Comparison of ENCODE assay signal across 26 mouse cellular contexts in the genomic region with DNA sequence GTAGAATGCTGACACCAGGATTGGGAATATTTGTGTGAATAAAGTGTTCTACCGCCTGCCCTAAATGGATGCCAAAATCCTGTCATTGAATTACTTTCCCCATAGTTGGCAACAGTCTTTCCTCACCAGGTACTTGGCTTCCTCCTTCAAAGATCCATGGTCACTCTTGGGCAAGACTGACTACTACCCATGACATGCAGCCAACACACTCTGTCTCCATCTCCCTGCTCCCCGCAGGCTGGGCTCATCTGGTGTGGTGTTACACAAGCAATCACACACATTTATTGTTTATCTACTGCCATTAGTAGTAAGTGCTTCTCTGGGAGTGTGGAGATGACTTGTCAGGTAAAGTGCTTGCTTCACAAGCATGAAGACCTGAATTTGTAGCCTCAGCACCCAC. TPM values are rescaled to one million over a fixed set of nuclear protein-coding genes. Genes with fewer than 3 reads are reported as not detected.
A peak's percentile ranks its signal among the peaks of the same experiment; 100 is the strongest.
DNase-seq lines count a peak whose midpoint lies in the region; ATAC-seq and TF ChIP-seq lines count a peak whose summit lies in the region.
"Had no signal": no experiment of that assay in that cellular context is flagged by ENCODE, and none has a peak within 500 bp of the region (broad histone marks: within the 10 kb centered on the region; RNA-seq: fewer than 3 reads in every experiment).

No protein-coding gene starts in this region.

- 0 out of 2 replicates have a peak overlapping the region, but pooled peaks have one; percentile 26 for H3K27ac ChIP-seq in forebrain, embryonic 12.5 days
- no peak overlapping the region for H3K27ac ChIP-seq in forebrain, embryonic 10.5 days
- peak overlapping the region; percentile 48 for H3K27ac ChIP-seq in layer of hippocampus, adult 2 months
- H3K27ac ChIP-seq: liver, embryonic 15.5 days had no signal

- no peaks in the 10 kb centered on the region for H3K9me3 ChIP-seq in forebrain, embryonic 12.5 days
- H3K9me3 ChIP-seq in forebrain, embryonic 10.5 days = no peaks in the 10 kb centered on the region
- H3K9me3 ChIP-seq: hindbrain, embryonic 12.5 days; liver, embryonic 15.5 days had no signal

- H3K36me3 ChIP-seq in forebrain, embryonic 12.5 days (replicated peaks) = no peaks in the 10 kb centered on the region
- no peaks in the 10 kb centered on the region for H3K36me3 ChIP-seq in forebrain, embryonic 10.5 days (replicated peaks)
- H3K36me3 ChIP-seq: hindbrain, embryonic 12.5 days; liver, embryonic 15.5 days had no signal

- no peak for ATAC-seq in forebrain, embryonic 12.5 days (ENCODE audit: low FRiP score)
- ATAC-seq: lung, postnatal 0 days; Patski had no signal

- H3K9ac ChIP-seq in forebrain, embryonic 12.5 days = no peak overlapping the region
- H3K9ac ChIP-seq: hindbrain, embryonic 12.5 days; liver, embryonic 15.5 days had no signal

- no peak overlapping the region for H3K4me2 ChIP-seq in forebrain, embryonic 12.5 days
- H3K4me2 ChIP-seq: hindbrain, embryonic 12.5 days; liver, embryonic 15.5 days had no signal

- WGBS in forebrain, embryonic 12.5 days = 89% methylated on average over 2 of the region's 2 CpGs
- WGBS in forebrain, embryonic 10.5 days = 97% methylated on average over 2 of the region's 2 CpGs

- no peaks in the 10 kb centered on the region for H3K27me3 ChIP-seq in forebrain, embryonic 12.5 days
- H3K27me3 ChIP-seq in forebrain, embryonic 10.5 days (ENCODE audit: poor library complexity, severe bottlenecking) = no peaks in the 10 kb centered on the region
- H3K27me3 ChIP-seq: Patski had no signal

- H3K4me1 ChIP-seq in forebrain, embryonic 12.5 days = peaks cover 20% of the 10 kb centered on the region
- peaks cover 15% of the 10 kb centered on the region for H3K4me1 ChIP-seq in forebrain, embryonic 10.5 days
- H3K4me1 ChIP-seq: liver, embryonic 15.5 days had no signal

- no peak for TF ChIP-seq CTCF in layer of hippocampus, adult 2 months (conservative IDR thresholded peaks at IDR 0.05)

- H3K4me3 ChIP-seq in forebrain, embryonic 12.5 days (replicated peaks) = no peak overlapping the region
- no peak overlapping the region for H3K4me3 ChIP-seq in forebrain, embryonic 10.5 days
- no peak overlapping the region for H3K4me3 ChIP-seq in layer of hippocampus, adult 2 months
- H3K4me3 ChIP-seq: hindbrain, embryonic 12.5 days; liver, embryonic 15.5 days; myocyte had no signal

- no peak for DNase-seq in forebrain, embryonic 10.5 days (ENCODE audit: extremely low spot score, low spot score)
- DNase-seq in layer of hippocampus, adult 2 months (ENCODE audit: low spot score in 2 of 2) = no peak
- DNase-seq in layer of hippocampus, adult 9-10 months (ENCODE audit: low spot score) = no peak
- DNase-seq in fat pad, adult 2 months (ENCODE audit: extremely low read depth, low read depth, low spot score) = peak; percentile 84
- peak; percentile 86 for DNase-seq in gonadal fat pad, adult 2 months (ENCODE audit: low read depth)
- no peak for DNase-seq in layer of hippocampus, adult 18-20 months (ENCODE audit: low spot score in 2 of 2)
- DNase-seq: adrenal gland, postnatal 25 days; gastrocnemius, postnatal 25 days; kidney, postnatal 36 days; spleen, adult 18-20 months; thymus, postnatal 36 days had no signal

RNA-seq across cellular contexts. Expression of a gene that starts 5.9 kb away (rescaled TPM):
- polyA plus RNA-seq in forebrain, embryonic 12.5 days (2016; fragmentation: Nextera tagmentation; extraction: Ambion mirVana) = 0.09 TPM in 1 of 2 replicates, not detected in the other
- polyA plus RNA-seq in forebrain, embryonic 10.5 days (2016; fragmentation: Nextera tagmentation; extraction: Ambion mirVana) = not detected in 2 replicates
- total RNA-seq in layer of hippocampus, adult 2 months (2021) = not detected
- 0.04 TPM in 1 of 2 replicates, not detected in the other for polyA plus RNA-seq in gonadal fat pad, adult 2 months (2012; rRNA removed)
- total RNA-seq in layer of hippocampus, adult 18-20 months (2021) = under 1 TPM in 1 of 2 experiments, not detected in 1; 0.10 TPM
- total RNA-seq: adrenal gland, postnatal 25 days; gastrocnemius, postnatal 25 days; left cerebral cortex, postnatal 14 days; megakaryocyte progenitor cell, adult 5-6 weeks had no signal
- polyA plus RNA-seq: embryonic facial prominence, embryonic 11.5 days; heart, postnatal 0 days; hindbrain, embryonic 12.5 days; intestine, embryonic 14.5 days; kidney, embryonic 14.5 days; limb, embryonic 14.5 days; liver, embryonic 15.5 days; lung, postnatal 0 days; midbrain, embryonic 14.5 days; myocyte; neural tube, embryonic 14.5 days had no signal

RNA-seq across cellular contexts. Expression of a gene that starts 27.1 kb away (rescaled TPM):
- 19.1 and 20.2 TPM in 2 replicates for polyA plus RNA-seq in forebrain, embryonic 12.5 days (2016; fragmentation: Nextera tagmentation; extraction: Ambion mirVana)
- polyA plus RNA-seq in forebrain, embryonic 10.5 days (2016; fragmentation: Nextera tagmentation; extraction: Ambion mirVana) = 8.3 and 9.1 TPM in 2 replicates
- total RNA-seq in layer of hippocampus, adult 2 months (2021) = 10 to 100 TPM; 18.7 to 19.6 TPM
- 42.8 and 86.0 TPM in 2 replicates for polyA plus RNA-seq in gonadal fat pad, adult 2 months (2012; rRNA removed)
- 10 to 100 TPM; 23.8 to 24.7 TPM for total RNA-seq in layer of hippocampus, adult 18-20 months (2021)

RNA-seq across cellular contexts. Expression of a gene that starts 31.5 kb away (rescaled TPM):
- 19.4 and 21.0 TPM in 2 replicates for polyA plus RNA-seq in forebrain, embryonic 12.5 days (2016; fragmentation: Nextera tagmentation; extraction: Ambion mirVana)
- polyA plus RNA-seq in forebrain, embryonic 10.5 days (2016; fragmentation: Nextera tagmentation; extraction: Ambion mirVana) = 6.0 and 6.9 TPM in 2 replicates
- total RNA-seq in layer of hippocampus, adult 2 months (2021) = 100 to 1,000 TPM; 214 TPM
- 8.5 and 9.3 TPM in 2 replicates for polyA plus RNA-seq in gonadal fat pad, adult 2 months (2012; rRNA removed)
- 100 to 1,000 TPM; 192 to 201 TPM for total RNA-seq in layer of hippocampus, adult 18-20 months (2021)

RNA-seq across cellular contexts. Expression of a gene that starts 53.2 kb away (rescaled TPM):
- polyA plus RNA-seq in forebrain, embryonic 12.5 days (2016; fragmentation: Nextera tagmentation; extraction: Ambion mirVana) = 109 and 122 TPM in 2 replicates
- polyA plus RNA-seq in forebrain, embryonic 10.5 days (2016; fragmentation: Nextera tagmentation; extraction: Ambion mirVana) = 129 and 133 TPM in 2 replicates
- total RNA-seq in layer of hippocampus, adult 2 months (2021) = 100 to 1,000 TPM; 159 to 179 TPM
- 64.5 and 104 TPM in 2 replicates for polyA plus RNA-seq in gonadal fat pad, adult 2 months (2012; rRNA removed)
- total RNA-seq in layer of hippocampus, adult 18-20 months (2021) = 100 to 1,000 TPM; 172 to 174 TPM

Comparison
In these comparisons a context has a peak if more than half of its experiments do, and no peak if none do; other contexts are left out.
1. DNase-seq: peak in fat pad, adult 2 months (single experiment) and gonadal fat pad, adult 2 months (single experiment); none in forebrain, embryonic 10.5 days (single experiment), layer of hippocampus, adult 2 months (0 of 2), layer of hippocampus, adult 9-10 months (single experiment) and layer of hippocampus, adult 18-20 months (0 of 2).